Mouse (Mus musculus) T-helper 1 cell (primary cell): ENCODE data around the gene Fam162a.
"Not testable (repeated sequence)": the region's sequence is repeated elsewhere in the genome, so short reads cannot be mapped to it uniquely, and the experiment has no call there.

Experiments
- in situ Hi-C: fragments of 300-600 bp; cut with MboI, MseI; formaldehyde crosslinking; loops from one replicate; pipeline ENCODE4 v1.15.1; 2025; ENCODE audit warnings: high pct_unique_total_duplicates

Gene Fam162a

GRCm38 (mm10) chr16:36062534-36062933, 8.9 kb downstream of the Fam162a start:
- in situ Hi-C loops: loop anchor here (25.0 kb wide), 1 partner anchor 1825 kb away; no protein-coding TSS in a partner anchor

DNA sequence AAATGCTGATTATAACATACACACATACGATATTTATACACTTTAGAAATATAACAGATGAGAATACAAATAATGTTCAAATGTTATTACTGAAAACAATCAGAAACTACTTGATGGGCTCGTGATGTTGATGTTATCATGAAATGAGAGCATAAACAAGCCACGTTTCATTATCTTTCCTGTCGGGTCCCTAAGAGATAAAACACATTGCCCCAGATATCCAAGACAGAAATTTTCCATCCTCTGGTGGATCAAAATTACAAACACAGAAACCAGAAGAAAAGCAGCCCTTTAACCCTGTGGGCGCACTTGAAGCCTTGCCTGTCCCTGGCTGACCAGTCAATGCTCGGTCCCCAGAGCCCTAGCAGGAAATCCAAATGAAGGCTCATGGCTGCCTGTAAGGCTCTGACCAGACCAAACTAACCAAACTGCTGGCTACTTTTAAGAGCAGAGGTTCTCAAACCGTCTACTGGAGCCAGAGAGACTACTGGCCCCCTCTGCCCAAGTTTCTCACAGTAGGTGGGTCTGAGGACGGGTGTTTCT, 13.4 kb downstream of the Fam162a start:
- in situ Hi-C loops: loop anchor here (25.0 kb wide), 1 partner anchor 1829 kb away; no protein-coding TSS in a partner anchor

- in situ Hi-C loops: loop anchor here (25.0 kb wide), 1 partner anchor 1831 kb away; no protein-coding TSS in a partner anchor
Observed at GRCm38 (mm10) chr16:36056416-36056815, 15.0 kb downstream of the Fam162a start.

DNA sequence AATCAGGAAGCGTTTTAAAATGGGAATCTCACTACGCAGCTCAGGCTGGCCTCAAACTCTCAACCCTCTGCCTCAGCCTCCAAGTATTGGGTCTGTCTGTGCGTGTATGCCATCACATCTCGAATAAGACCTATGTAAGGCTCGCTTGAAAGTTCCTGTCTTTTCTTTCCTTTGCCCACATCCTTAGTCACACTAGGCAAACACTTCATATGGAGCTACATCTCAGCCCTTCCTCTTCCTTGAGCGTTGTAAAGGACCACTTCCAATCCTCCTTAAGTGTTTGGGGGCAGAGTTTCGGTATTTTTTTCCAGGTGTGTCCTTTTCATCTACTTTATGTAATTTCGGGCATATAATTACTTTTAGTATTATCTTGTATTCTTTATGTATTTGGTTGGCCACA, 16.5 kb downstream of the Fam162a start:
- in situ Hi-C loops: loop anchor here (25.0 kb wide), 1 partner anchor 1832 kb away; no protein-coding TSS in a partner anchor

DNA sequence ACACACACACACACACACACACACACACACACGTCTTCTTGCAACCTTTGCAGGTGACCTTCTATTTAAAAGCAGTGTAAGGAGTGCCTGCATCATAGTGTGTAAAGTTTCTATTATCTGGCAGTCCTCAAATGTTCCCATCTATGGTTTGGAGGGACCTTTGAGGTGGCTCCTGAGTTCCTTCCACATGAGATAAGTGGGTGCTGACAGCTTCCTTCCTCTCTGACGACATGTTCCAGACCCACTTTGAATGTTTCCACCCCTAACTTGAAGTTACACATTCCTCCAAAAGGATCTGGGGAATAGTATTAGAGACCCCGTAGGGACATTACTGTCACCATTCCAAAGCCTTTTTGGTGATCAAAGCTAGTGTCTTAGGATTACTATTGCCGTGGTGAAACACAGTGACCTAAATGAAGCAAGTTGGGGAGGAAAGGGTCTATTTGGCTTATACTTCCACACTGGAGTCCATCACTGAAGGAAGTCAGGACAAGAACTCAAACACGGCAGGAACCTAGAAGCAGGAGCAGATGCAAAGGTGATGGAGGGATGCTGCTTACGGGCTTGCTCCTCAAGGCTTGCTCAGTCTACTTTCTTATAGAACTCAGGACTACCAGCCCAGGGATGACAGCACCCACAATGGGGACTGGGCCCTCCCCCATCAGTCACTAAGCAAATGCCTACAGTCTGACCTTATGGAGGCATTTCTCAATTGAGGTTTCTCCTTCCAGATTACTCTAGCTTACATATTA, 17.7 kb downstream of the Fam162a start:
- in situ Hi-C loops: loop anchor here (25.0 kb wide), 1 partner anchor 1834 kb away; no protein-coding TSS in a partner anchor

GRCm38 (mm10) chr16:36051491-36051890, 19.9 kb downstream of the Fam162a start:
- in situ Hi-C loops: loop anchor here (25.0 kb wide), 1 partner anchor 1836 kb away; no protein-coding TSS in a partner anchor

DNA sequence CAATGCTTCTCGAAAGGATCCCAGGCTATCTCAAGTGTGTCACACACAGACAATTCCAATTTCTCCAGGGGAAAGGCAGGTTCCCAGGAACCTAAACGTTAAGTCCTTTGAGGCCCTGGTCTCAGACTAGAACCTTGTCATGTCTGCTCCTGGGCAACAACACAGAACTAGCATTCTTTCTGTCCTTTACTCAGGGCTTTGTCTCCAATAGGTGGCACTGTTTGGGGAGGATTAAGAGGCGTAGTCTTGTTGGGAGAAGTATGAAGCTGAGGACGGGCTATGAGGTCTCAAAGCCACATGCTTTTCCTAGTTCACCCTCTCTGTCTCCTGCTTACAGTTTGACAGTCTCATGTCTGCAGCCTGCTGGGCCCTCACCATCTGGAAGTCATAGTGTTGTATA, 23.9 kb downstream of the Fam162a start:
- in situ Hi-C loops: no loop called here

GRCm38 (mm10) chr16:36043964-36044363, 27.4 kb downstream of the Fam162a start:
- in situ Hi-C loops: no loop called here

DNA sequence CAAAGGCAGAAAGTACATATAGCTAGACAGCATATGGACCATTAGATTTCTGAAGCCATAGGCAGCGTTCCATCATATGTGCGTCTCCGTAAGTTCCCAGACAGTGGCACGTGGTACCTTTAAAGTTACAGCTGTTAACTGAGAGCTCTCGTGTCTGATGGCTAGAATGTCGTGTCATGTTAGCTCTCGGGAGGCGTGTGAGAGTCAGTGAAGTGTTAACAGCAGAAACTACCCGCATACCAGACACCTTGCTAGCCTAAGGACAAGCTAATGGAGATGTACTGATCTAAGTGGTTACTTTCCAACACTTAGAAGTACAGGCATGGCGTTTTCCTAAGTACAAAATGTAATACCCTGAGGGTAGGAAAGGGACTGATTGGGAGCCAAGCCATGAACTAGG, 28.3 kb downstream of the Fam162a start:
- in situ Hi-C loops: no loop called here

- in situ Hi-C loops: no loop called here
Observed at GRCm38 (mm10) chr16:36041625-36042020, 29.8 kb downstream of the Fam162a start.

DNA sequence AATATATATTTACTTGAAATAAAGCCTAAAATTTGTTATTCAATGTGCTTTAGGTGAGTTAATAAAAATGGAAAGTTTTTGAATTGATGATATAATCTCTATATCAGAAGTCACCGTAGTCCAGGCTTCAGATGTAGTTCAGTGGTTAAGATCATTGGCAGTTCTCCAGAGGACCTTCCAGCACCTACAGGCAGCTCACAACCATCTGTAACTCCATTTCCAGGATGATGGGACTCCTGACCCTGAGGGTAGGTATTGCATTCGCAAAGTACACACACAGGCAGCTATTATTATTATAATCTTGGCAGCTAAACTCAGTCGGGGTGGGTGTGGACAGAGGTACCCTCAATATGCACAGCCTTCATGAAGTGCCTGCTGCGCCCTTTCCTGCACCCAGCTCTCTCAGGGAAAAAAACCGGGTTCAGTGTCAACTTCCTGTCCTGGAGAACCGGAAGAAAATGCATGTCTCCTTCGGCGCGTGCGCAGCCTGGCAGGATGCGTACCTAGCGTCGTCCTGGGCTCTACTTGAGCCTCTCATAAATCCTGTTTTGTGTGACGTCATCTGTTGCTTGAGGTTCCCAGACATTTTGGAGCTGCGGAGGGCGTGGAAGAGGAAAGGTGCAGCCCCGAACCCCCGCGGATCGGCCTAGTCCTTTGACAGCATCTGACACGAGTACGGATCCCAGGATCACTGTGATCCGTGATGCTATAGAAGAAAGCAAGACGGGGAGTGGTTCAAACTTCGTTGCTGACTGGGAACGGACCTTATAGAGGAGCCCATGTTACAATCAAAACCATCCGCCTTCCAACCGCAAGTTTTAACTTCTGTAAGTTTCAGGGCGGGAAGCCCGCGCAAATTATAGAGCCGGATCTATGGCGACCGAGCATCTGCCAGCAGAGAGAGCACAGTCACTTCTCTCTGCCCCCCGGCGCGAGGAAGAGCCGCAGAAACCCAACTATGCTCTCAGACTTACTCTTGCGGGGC, 30.5 kb downstream of the Fam162a start, which contains the start of gene Wdr5b:
TSS of gene Wdr5b (plus strand) at position 551 of the 985 bp plus-strand sequence.
- in situ Hi-C loops: no loop called here

DNA sequence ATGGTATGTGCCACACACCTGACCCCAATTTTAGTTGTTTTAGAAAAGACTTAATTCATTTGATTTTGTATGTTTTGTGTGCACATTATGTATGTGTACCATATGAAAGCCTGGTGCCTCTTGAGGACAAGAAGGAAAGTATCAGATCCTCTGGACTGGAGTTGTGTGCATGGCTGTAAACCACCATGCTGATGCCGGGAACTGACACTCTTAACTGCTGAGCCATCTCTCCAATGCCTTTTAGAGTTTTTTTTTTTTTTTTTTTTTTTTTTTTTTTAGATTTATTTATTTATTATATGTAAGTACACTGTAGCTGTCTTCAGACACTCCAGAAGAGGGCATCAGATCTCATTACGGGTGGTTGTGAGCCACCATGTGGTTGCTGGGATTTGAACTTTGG, 43.3 kb downstream of the Fam162a start:
- in situ Hi-C loops: not testable (repeated sequence)

DNA sequence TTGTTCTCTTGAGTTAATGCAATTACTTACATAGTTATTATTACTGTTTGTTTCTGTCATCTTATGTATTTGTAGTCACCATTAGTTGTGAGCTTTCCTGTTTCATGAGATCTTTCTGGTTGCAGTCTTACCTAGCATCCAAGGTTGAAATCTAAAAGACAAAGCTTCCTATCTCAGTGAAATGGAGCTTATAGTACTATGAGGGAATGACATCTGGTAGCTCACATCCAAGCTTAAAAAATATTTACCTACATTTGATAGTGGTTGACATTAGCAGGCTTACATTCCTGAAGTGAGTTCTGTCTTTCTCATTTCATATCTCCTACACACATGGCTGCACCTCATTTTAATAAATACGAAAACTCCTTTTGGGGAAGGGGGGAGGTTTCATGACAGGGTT, 55.1 kb downstream of the Fam162a start:
- in situ Hi-C loops: loop anchor here (10.0 kb wide), 1 partner anchor 1728 kb away; no protein-coding TSS in a partner anchor

- in situ Hi-C loops: no loop called here
Observed at GRCm38 (mm10) chr16:36008396-36008795, 63.0 kb downstream of the Fam162a start.

DNA sequence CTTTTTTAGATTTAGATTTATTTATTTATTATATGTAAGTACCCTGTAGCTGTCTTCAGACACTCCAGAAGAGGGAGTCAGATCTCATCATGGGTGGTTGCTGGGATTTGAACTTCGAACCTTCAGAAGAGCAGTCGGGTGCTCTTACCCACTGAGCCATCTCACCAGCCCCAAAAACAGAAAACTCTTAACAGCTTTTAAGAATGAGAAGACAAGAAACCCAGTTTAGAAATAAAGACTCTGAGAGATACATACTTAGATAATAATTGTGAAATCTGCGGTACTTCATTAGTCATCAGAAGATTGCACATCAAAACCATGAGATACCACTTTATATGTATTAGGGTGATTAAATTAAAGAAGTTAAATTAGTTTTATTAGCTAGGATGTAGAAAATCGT, 72.5 kb downstream of the Fam162a start:
- in situ Hi-C loops: not testable (repeated sequence)
